Mouse (Mus musculus): ENCODE results near the gene Alox8.
A peak's percentile ranks its signal among the peaks of the same experiment; 100 is the strongest.

Alox8 gene

GRCm38 (mm10) chr11:69197743-69198142 lies at the start of gene Alox8:
TSS of gene Alox8 (minus strand) at chr11:69197843.
- DNase-seq (ENCODE audit: low read depth, low spot score) = no peak

GRCm38 (mm10) chr11:69245643-69246042 lies 48.0 kb upstream of the Alox8 start:
- DNase-seq (ENCODE audit: low read depth, low spot score) = no peak

- DNase-seq (ENCODE audit: low read depth, low spot score) = peak; percentile 34
Measured at GRCm38 (mm10) chr11:69244911-69245310, 47.3 kb upstream of the Alox8 start.

DNA sequence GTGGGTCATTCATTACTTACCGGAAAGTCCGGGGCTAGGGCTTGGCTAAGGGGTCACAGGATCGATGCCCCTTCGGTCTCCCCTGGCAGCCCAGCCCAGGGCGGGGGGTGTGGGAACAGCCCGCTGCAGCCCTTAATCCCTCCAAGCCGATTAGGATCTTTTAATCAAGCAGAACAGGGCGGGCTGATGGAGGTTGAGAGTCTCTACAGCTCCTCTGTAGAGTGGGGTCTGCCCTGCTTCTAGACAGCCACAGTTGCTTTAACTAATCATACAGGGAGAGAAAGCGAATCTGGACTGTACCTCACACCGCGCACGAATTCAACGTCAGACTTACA lies 39.2 kb upstream of the Alox8 start, which contains the start of gene Gucy2e:
TSS of gene Gucy2e (minus strand) at position 111 of the 335 bp plus-strand sequence.
- DNase-seq (ENCODE audit: low read depth, low spot score) = no peak

DNA sequence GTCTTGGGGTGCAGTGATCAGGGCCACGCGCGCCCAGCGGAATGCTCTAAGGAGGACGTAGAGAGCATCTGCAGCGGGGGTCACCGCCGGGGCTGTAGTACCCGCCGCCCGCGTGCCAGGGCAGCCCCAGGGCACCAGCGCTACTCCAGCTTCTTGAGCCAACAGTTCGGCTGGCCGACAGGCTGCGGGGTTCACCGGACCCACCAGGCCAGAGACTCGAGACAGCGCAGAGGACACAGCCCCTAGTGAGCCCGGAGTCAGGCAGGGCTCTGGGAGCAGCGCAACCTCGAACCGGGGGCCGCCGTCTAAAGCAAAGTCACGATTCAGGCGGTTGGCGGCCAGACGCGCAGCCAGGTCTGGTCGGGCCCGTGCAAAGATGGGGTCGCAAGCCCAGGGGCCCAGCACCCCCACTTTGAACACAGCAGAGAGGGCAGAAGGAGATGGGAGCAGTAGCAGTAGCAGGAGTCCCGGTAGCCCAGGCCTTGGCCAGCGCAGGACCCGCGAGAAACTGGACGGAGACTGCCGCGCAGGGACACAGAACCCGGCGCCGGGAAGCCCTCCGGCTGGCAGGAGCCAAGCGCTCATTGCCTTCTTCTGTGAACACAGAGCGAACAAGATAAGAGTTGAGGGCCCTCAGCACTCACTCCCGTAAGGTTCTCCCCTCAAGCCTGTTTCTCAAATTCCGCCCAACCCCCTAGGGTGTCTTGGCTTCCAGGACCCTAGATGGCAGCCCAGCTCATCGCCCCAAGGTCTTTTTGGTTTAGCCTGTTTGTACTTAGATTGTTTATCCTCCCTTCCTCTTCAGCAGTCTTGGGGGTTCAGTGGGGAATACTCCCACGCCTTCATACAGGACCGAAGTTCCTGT lies 38.6 kb upstream of the Alox8 start:
- DNase-seq (ENCODE audit: low read depth, low spot score) = no peak

- peak; percentile 86 for DNase-seq (ENCODE audit: low read depth, low spot score)
Measured at GRCm38 (mm10) chr11:69235285-69236060, 37.8 kb upstream of the Alox8 start.

- peak; percentile 51 for DNase-seq (ENCODE audit: low read depth, low spot score)
Measured at GRCm38 (mm10) chr11:69233141-69233540, 35.5 kb upstream of the Alox8 start.

DNA sequence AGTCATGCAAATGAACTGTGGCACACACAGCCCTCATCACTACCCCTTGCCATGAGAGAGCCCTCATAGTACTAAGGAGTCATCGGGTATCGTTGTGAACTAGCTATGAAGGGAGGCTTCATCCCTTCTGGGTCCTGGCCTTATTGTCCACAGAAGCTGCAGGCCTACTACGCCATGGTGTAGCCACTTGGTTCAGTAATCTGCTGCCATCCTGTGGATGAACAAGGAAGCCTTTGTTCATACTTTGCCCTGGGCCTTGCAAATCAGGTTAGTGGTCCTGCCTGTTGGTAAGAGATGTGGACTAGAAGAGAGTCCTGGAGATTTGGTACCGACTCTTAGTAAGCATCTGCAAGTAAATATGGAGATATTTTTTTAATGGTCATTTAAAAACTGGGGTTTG lies 32.8 kb upstream of the Alox8 start:
- no peak for DNase-seq (ENCODE audit: low read depth, low spot score)

DNA sequence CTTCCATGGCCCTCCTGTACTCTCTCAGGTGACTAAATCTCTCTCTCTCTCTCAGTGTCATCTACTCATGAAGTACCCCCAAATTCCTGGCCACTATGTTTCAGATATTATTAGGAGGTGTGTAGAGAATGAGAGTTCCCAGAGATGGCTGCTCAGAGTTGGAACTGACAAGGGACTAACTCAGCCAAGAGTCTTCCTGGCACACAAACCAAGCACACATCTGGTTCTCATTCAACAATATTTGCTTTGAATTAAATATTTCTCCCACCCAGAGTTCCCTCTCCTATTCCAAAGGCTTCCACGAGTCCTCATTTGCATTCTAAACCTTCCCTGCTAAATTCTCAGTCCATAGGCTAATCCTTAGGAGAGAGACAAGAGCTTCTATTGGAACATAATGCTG lies 28.1 kb upstream of the Alox8 start:
- DNase-seq (ENCODE audit: low read depth, low spot score) = no peak

GRCm38 (mm10) chr11:69223101-69223500 lies 25.5 kb upstream of the Alox8 start:
- no peak for DNase-seq (ENCODE audit: low read depth, low spot score)

DNA sequence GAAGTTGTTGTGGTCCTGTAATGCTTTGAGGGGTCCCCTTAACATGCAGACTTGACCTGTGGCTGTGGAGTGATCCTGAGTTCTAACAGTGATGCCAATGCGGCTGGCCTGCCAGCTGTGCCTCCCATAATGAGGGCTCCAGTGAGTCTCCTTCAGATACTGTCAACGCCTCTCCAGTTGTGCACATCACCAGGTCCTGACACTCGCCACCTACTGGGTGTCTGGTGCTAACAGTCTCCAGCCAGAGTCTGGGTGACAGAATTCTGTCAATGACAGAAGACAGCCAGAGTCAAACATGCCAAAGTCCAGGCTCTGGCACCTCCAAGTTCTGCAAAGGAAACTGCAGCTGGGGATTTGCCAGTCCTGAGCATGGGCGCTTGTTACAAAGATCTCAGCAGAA lies 23.4 kb upstream of the Alox8 start:
- no peak for DNase-seq (ENCODE audit: low read depth, low spot score)

DNA sequence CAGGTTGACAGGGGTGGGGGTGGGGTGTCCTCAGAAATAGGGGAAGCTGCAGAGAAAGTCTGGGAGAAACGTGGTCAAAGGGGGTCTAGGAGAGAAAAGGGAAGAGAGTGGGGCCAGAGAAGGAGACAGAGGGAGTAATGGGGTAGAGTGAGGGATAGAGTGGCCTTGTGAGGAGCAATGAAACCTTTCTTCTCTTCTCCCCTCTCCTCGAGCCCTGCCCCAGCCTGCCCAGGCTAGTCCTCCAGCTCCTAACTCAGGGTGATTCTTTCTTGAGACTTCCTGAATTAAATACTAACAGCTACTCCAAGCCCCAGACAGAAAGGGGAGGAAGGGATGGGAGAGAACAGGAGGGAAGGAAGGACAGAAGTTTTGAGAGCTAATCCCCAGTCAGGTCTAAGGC lies 21.0 kb upstream of the Alox8 start:
- no peak for DNase-seq (ENCODE audit: low read depth, low spot score)

GRCm38 (mm10) chr11:69217411-69217810 lies 19.8 kb upstream of the Alox8 start:
- no peak for DNase-seq (ENCODE audit: low read depth, low spot score)

- DNase-seq (ENCODE audit: low read depth, low spot score) = no peak
Measured at GRCm38 (mm10) chr11:69211431-69211830, 13.8 kb upstream of the Alox8 start.

DNA sequence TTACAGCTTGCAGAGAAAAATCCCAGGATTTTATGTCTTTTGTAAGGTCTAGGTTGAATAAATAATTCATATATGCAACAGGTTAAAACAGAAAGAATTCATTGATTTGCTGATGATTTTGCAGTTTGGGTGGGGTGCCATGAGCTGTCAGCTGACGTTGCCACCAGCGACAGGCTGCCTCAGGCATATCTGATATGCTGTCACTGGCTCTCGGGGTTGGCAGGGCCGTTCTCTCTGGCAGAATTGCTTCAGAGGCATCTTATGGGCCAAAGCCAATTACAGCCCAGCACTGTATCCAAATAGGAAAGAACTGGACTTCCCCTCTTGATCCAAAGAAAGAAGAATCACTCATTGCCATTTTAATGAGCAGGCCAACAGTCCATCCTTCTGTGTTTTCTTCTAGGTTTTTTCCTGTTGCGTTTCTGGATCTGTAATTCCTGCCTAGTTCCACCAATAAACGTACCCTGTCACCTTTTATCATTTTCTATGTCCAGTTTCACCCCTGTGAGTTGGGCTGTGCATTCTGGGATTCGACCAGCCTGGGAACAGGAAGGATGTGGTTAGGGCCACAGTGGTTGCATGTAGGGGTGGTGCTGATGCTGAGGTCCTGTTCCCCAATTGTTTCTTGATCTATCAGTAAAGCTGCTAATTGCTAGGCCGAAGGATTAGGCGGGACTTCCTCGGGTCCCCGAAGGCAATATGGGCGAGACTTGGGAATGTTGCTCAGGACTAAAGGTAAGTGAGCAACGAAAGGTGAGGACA lies 5.0 kb upstream of the Alox8 start:
- DNase-seq (ENCODE audit: low read depth, low spot score) = no peak

GRCm38 (mm10) chr11:69200231-69200630 lies 2.6 kb upstream of the Alox8 start:
- DNase-seq (ENCODE audit: low read depth, low spot score) = no peak

GRCm38 (mm10) chr11:69199251-69199650 lies 1.6 kb upstream of the Alox8 start:
- no peak for DNase-seq (ENCODE audit: low read depth, low spot score)

DNA sequence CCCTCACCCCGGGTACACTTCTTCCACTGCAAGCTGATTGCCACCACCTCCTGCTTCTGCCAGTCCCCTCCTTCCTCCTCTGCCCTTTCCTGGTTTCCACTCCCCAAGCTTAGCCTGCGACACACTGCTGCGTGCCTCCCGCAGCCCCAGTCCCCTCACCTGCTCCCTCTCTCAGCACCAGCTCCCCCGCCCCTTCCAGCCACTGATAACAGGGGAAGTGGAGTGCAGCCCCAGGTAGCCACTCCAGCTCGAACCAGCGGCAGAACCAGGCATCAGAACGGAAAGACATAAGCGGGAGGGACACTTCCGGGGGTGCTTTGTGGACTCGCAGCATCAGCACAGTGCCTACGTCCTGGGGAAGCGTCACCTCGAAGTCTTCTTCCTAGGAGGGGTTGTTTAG lies 449 bp downstream of the Alox8 start:
- DNase-seq (ENCODE audit: low read depth, low spot score) = peak; percentile 58

GRCm38 (mm10) chr11:69196766-69197165 lies 877 bp downstream of the Alox8 start:
- peak; percentile 18 for DNase-seq (ENCODE audit: low read depth, low spot score)

DNA sequence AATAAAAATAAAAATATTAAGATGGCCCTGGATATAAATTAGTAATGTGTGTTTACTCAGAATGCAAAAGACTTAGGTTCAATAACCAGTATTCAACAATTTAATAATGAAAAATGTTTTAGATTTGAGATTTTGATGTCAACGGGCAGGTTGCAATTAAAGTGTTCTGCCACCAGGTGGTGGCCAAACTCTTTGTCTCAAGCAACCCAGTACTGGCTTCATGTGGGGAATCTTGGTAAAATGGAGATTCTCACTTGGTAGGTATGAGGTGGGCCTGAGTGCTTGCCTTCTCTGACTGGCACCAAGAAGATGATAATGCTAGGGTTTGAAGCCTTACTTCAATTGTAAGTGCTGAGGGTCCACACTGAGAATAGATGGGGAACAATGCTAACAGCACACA lies 4.8 kb downstream of the Alox8 start:
- peak; percentile 51 for DNase-seq (ENCODE audit: low read depth, low spot score)

DNA sequence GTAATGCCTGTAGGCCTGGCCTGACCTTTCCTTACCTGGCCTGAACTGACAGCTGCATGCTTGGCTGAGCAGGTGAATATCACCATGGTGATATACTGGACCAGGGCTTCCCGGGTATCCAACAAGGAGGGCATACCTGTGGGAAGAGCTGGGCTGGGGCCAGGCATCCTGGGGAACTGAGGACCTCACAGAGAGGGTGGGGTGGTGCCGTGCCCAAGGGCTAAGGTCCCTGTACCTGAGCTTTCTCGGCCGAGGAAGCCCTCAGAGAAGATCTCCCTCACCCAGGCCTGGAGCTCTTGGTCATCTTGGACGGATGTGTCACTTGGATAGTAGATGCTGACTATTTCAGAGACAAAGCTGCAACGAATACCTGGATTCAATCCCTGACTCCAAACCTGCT lies 11.7 kb downstream of the Alox8 start:
- no peak for DNase-seq (ENCODE audit: low read depth, low spot score)

GRCm38 (mm10) chr11:69185031-69185430 lies 12.6 kb downstream of the Alox8 start:
- no peak for DNase-seq (ENCODE audit: low read depth, low spot score)
